Mouse (Mus musculus): ENCODE data around the gene Cldn15. TPM values are rescaled to one million over a fixed set of nuclear protein-coding genes. Genes with fewer than 3 reads are reported as not detected.

Gene Cldn15
- total RNA-seq, 2 experiments from 2014 or later: 57.8 to 84.0 TPM

- peak; percentile 79 for ATAC-seq (replicated peaks; ENCODE audit: poor library complexity, severe bottlenecking)
These were observed 11.4 kb downstream of the Cldn15 start for GRCm38 (mm10) chr5:136977769-136978168.

GRCm38 (mm10) chr5:136979762-136980161, 13.3 kb downstream of the Cldn15 start:
- ATAC-seq (replicated peaks; ENCODE audit: poor library complexity, severe bottlenecking): peak; percentile 48

- ATAC-seq (replicated peaks; ENCODE audit: poor library complexity, severe bottlenecking): no peak
These were observed 14.6 kb downstream of the Cldn15 start for GRCm38 (mm10) chr5:136980974-136981373.

GRCm38 (mm10) chr5:136982338-136982930, 16.0 kb downstream of the Cldn15 start:
- no peak for ATAC-seq (replicated peaks; ENCODE audit: poor library complexity, severe bottlenecking)

- no peak for ATAC-seq (replicated peaks; ENCODE audit: poor library complexity, severe bottlenecking)
These were observed 18.4 kb downstream of the Cldn15 start for GRCm38 (mm10) chr5:136984828-136985227.

GRCm38 (mm10) chr5:136986695-136987137, 20.3 kb downstream of the Cldn15 start, which contains the start of gene Plod3:
Gene Plod3 (plus strand): TSS chr5:136987019.
- peak; percentile 76 for ATAC-seq (replicated peaks; ENCODE audit: poor library complexity, severe bottlenecking)

GRCm38 (mm10) chr5:136987138-136987933, 20.9 kb downstream of the Cldn15 start:
- ATAC-seq (replicated peaks; ENCODE audit: poor library complexity, severe bottlenecking): peak; percentile 43

- 0 out of 2 replicates have a peak, but pooled peaks have one; percentile 5 for ATAC-seq (replicated peaks; ENCODE audit: poor library complexity, severe bottlenecking)
These were observed 21.5 kb downstream of the Cldn15 start, which contains the start of gene Znhit1 for GRCm38 (mm10) chr5:136987934-136988271. Gene Znhit1 (minus strand): TSS chr5:136988021.

- peak; percentile 18 for ATAC-seq (replicated peaks; ENCODE audit: poor library complexity, severe bottlenecking)
These were observed 22.0 kb downstream of the Cldn15 start for GRCm38 (mm10) chr5:136988420-136988819.

- ATAC-seq (replicated peaks; ENCODE audit: poor library complexity, severe bottlenecking): no peak
These were observed 23.4 kb downstream of the Cldn15 start for GRCm38 (mm10) chr5:136989801-136990200.

GRCm38 (mm10) chr5:136999449-136999848, 33.0 kb downstream of the Cldn15 start:
- ATAC-seq (replicated peaks; ENCODE audit: poor library complexity, severe bottlenecking): no peak

GRCm38 (mm10) chr5:137000612-137001011, 34.2 kb downstream of the Cldn15 start:
- no peak for ATAC-seq (replicated peaks; ENCODE audit: poor library complexity, severe bottlenecking)

- ATAC-seq (replicated peaks; ENCODE audit: poor library complexity, severe bottlenecking): no peak
These were observed 40.9 kb downstream of the Cldn15 start for GRCm38 (mm10) chr5:137007276-137007675.

- ATAC-seq (replicated peaks; ENCODE audit: poor library complexity, severe bottlenecking): peak; percentile 33; the same call in 1 of the 2 replicates
These were observed 43.6 kb downstream of the Cldn15 start for GRCm38 (mm10) chr5:137009988-137010387.

GRCm38 (mm10) chr5:137012401-137012950, 46.1 kb downstream of the Cldn15 start:
- no peak for ATAC-seq (replicated peaks; ENCODE audit: poor library complexity, severe bottlenecking)

GRCm38 (mm10) chr5:137015913-137016312, 49.5 kb downstream of the Cldn15 start:
- no peak for ATAC-seq (replicated peaks; ENCODE audit: poor library complexity, severe bottlenecking)

- ATAC-seq (replicated peaks; ENCODE audit: poor library complexity, severe bottlenecking): no peak
These were observed 57.9 kb downstream of the Cldn15 start for GRCm38 (mm10) chr5:137024318-137024717.

GRCm38 (mm10) chr5:137025132-137025531, 58.7 kb downstream of the Cldn15 start:
- peak; percentile 72 for ATAC-seq (replicated peaks; ENCODE audit: poor library complexity, severe bottlenecking)

Measured in granulocyte monocyte progenitor cell, adult 5-6 weeks (primary cell).